Comparison of ENCODE assay signal across 18 mouse cellular contexts in genomic region chr12:10016710-10017581, GRCm38 (mm10).
A peak's percentile ranks its signal among the peaks of the same experiment; 100 is the strongest.
DNase-seq lines count a peak whose midpoint lies in the region; ATAC-seq and TF ChIP-seq lines count a peak whose summit lies in the region.
"Had no signal": no experiment of that assay in that cellular context is flagged by ENCODE, and none has a peak within 500 bp of the region (broad histone marks: within the 10 kb centered on the region; RNA-seq: fewer than 3 reads in every experiment).

No protein-coding gene starts in this region.

- no peaks in the 10 kb centered on the region for H3K4me1 ChIP-seq in embryonic facial prominence, embryonic 11.5 days (ENCODE audit: control insufficient read depth, insufficient read depth, low read length)
- H3K4me1 ChIP-seq in embryonic facial prominence, embryonic 10.5 days: no peaks in the 10 kb centered on the region
- H3K4me1 ChIP-seq in lung, embryonic 14.5 days (ENCODE audit: insufficient read depth): no peaks in the 10 kb centered on the region
- no peaks in the 10 kb centered on the region for H3K4me1 ChIP-seq in lung, adult 2 months (ENCODE audit: control insufficient read depth, insufficient read depth, low read length)
- no peaks in the 10 kb centered on the region for H3K4me1 ChIP-seq in intestine, embryonic 16.5 days (ENCODE audit: control insufficient read depth, insufficient read depth, low read length)
- H3K4me1 ChIP-seq in forebrain, embryonic 10.5 days: no peaks in the 10 kb centered on the region
- H3K4me1 ChIP-seq: heart, embryonic 15.5 days; liver, embryonic 15.5 days had no signal

- ATAC-seq in embryonic facial prominence, embryonic 11.5 days (replicated peaks; ENCODE audit: insufficient number of reproducible peaks, low FRiP score, low TSS enrichment, low read depth): no peak
- ATAC-seq in lung, embryonic 14.5 days (ENCODE audit: insufficient read depth): peak; percentile 93
- ATAC-seq in intestine, embryonic 16.5 days: peak; percentile 76
- ATAC-seq: activated CD4-positive, CD25-positive, alpha-beta regulatory T cell, adult 4 months; forebrain, embryonic 14.5 days; inflammation-experienced regulatory T-cells, adult 6 months; Patski had no signal

- TF ChIP-seq CTCF in lung, embryonic 14.5 days (IDR thresholded peaks at IDR 0.05; ENCODE audit: low read depth): no peak
- TF ChIP-seq CTCF in lung, adult 2 months (IDR thresholded peaks at IDR 0.05; ENCODE audit: insufficient read depth, low read length): no peak

- H3K4me3 ChIP-seq in embryonic facial prominence, embryonic 11.5 days (ENCODE audit: low read depth, low read length): no peak overlapping the region
- no peak overlapping the region for H3K4me3 ChIP-seq in embryonic facial prominence, embryonic 10.5 days
- H3K4me3 ChIP-seq in lung, embryonic 14.5 days (ENCODE audit: low read depth, low read length): no peak overlapping the region
- no peak overlapping the region for H3K4me3 ChIP-seq in lung, adult 2 months (replicated peaks; ENCODE audit: extremely low read depth, low read depth, low read length)
- no peak overlapping the region for H3K4me3 ChIP-seq in intestine, embryonic 16.5 days (ENCODE audit: low read length)
- H3K4me3 ChIP-seq in forebrain, embryonic 10.5 days: no peak overlapping the region
- H3K4me3 ChIP-seq: heart, adult 2 months; heart, embryonic 15.5 days; liver, embryonic 15.5 days had no signal

- no peak overlapping the region for H3K9ac ChIP-seq in embryonic facial prominence, embryonic 11.5 days (replicated peaks; ENCODE audit: low read length)
- no peak overlapping the region for H3K9ac ChIP-seq in lung, embryonic 14.5 days
- no peak overlapping the region for H3K9ac ChIP-seq in intestine, embryonic 16.5 days (ENCODE audit: low read depth, low read length)
- H3K9ac ChIP-seq: heart, embryonic 15.5 days; liver, embryonic 15.5 days had no signal

- no peak for TF ChIP-seq POLR2A in lung, adult 2 months (IDR thresholded peaks at IDR 0.05; ENCODE audit: borderline replicate concordance, extremely low read depth, low read depth, low read length)

- WGBS in embryonic facial prominence, embryonic 11.5 days: 76% methylated on average over 15 of the region's 15 CpGs
- WGBS in embryonic facial prominence, embryonic 10.5 days: 85% methylated on average over 15 of the region's 15 CpGs
- WGBS in lung, embryonic 14.5 days: 33% methylated on average over 15 of the region's 15 CpGs
- WGBS in lung, adult 2 months: 48% methylated on average over 15 of the region's 15 CpGs
- WGBS in intestine, embryonic 16.5 days: 51% methylated on average over 15 of the region's 15 CpGs
- WGBS in forebrain, embryonic 10.5 days: 91% methylated on average over 15 of the region's 15 CpGs

- H3K27ac ChIP-seq in embryonic facial prominence, embryonic 11.5 days (replicated peaks; ENCODE audit: low read depth, low read length): no peak overlapping the region
- H3K27ac ChIP-seq in embryonic facial prominence, embryonic 10.5 days (replicated peaks): no peak overlapping the region
- H3K27ac ChIP-seq in lung, embryonic 14.5 days (ENCODE audit: low read depth): no peak overlapping the region
- peak overlapping the region; percentile 31; the same call in 1 of the 2 replicates for H3K27ac ChIP-seq in intestine, embryonic 16.5 days (ENCODE audit: low read length)
- no peak overlapping the region for H3K27ac ChIP-seq in forebrain, embryonic 10.5 days
- H3K27ac ChIP-seq: heart, adult 2 months; heart, embryonic 15.5 days; liver, embryonic 15.5 days had no signal

- no peaks in the 10 kb centered on the region for H3K27me3 ChIP-seq in embryonic facial prominence, embryonic 11.5 days (ENCODE audit: control insufficient read depth, insufficient read depth, low read length)
- no peaks in the 10 kb centered on the region for H3K27me3 ChIP-seq in embryonic facial prominence, embryonic 10.5 days (replicated peaks; ENCODE audit: low read depth, poor library complexity, severe bottlenecking)
- H3K27me3 ChIP-seq in lung, embryonic 14.5 days (ENCODE audit: insufficient read depth, low read length): no peaks in the 10 kb centered on the region
- H3K27me3 ChIP-seq in intestine, embryonic 16.5 days (replicated peaks; ENCODE audit: control insufficient read depth, insufficient read depth, low read length): no peaks in the 10 kb centered on the region
- no peaks in the 10 kb centered on the region for H3K27me3 ChIP-seq in forebrain, embryonic 10.5 days (ENCODE audit: poor library complexity, severe bottlenecking)
- H3K27me3 ChIP-seq: heart, embryonic 15.5 days; liver, embryonic 15.5 days; Patski had no signal

- H3K9me3 ChIP-seq in embryonic facial prominence, embryonic 11.5 days (replicated peaks; ENCODE audit: control insufficient read depth, low read length): no peaks in the 10 kb centered on the region
- H3K9me3 ChIP-seq in embryonic facial prominence, embryonic 10.5 days: no peaks in the 10 kb centered on the region
- H3K9me3 ChIP-seq in lung, embryonic 14.5 days (ENCODE audit: low read depth, low read length): no peaks in the 10 kb centered on the region
- no peaks in the 10 kb centered on the region for H3K9me3 ChIP-seq in intestine, embryonic 16.5 days (ENCODE audit: control insufficient read depth, low read length)
- no peaks in the 10 kb centered on the region for H3K9me3 ChIP-seq in forebrain, embryonic 10.5 days
- H3K9me3 ChIP-seq: heart, embryonic 15.5 days; liver, embryonic 15.5 days had no signal

- no peaks in the 10 kb centered on the region for H3K36me3 ChIP-seq in embryonic facial prominence, embryonic 11.5 days (replicated peaks; ENCODE audit: control insufficient read depth, insufficient read depth, low read depth, low read length)
- H3K36me3 ChIP-seq in embryonic facial prominence, embryonic 10.5 days (replicated peaks): no peaks in the 10 kb centered on the region
- H3K36me3 ChIP-seq in lung, embryonic 14.5 days (ENCODE audit: insufficient read depth): no peaks in the 10 kb centered on the region
- no peaks in the 10 kb centered on the region for H3K36me3 ChIP-seq in intestine, embryonic 16.5 days (ENCODE audit: control insufficient read depth, insufficient read depth, low read length)
- no peaks in the 10 kb centered on the region for H3K36me3 ChIP-seq in forebrain, embryonic 10.5 days (replicated peaks)
- H3K36me3 ChIP-seq: heart, embryonic 15.5 days; liver, embryonic 15.5 days had no signal

- H3K4me2 ChIP-seq in embryonic facial prominence, embryonic 11.5 days (ENCODE audit: low read depth, low read length): no peak overlapping the region
- no peak overlapping the region for H3K4me2 ChIP-seq in lung, embryonic 14.5 days
- H3K4me2 ChIP-seq in intestine, embryonic 16.5 days (ENCODE audit: low read depth, low read length): no peak overlapping the region
- H3K4me2 ChIP-seq: heart, embryonic 15.5 days; liver, embryonic 15.5 days had no signal

- DNase-seq in embryonic facial prominence, embryonic 11.5 days (ENCODE audit: low spot score): peak; percentile 3
- no peak for DNase-seq in embryonic facial prominence, embryonic 10.5 days (ENCODE audit: low spot score)
- peak; percentile 82 for DNase-seq in lung, embryonic 14.5 days
- no peak for DNase-seq in lung, adult 2 months
- DNase-seq in 3T3-L1 (ENCODE audit: low read depth, low spot score): peak; percentile 41
- no peak for DNase-seq in right cerebral cortex, adult 18-20 months
- DNase-seq in forebrain, embryonic 10.5 days (ENCODE audit: extremely low spot score, low spot score): no peak
- DNase-seq: B cell, adult 2 months; cerebellum, adult 8-10 months; heart, adult 2 months; right cerebral cortex, postnatal 25 days had no signal

Comparison
In these comparisons a context has a peak if more than half of its experiments do, and no peak if none do; other contexts are left out.
1. DNase-seq: peak in embryonic facial prominence, embryonic 11.5 days (single experiment), lung, embryonic 14.5 days (single experiment) and 3T3-L1 (single experiment); none in embryonic facial prominence, embryonic 10.5 days (single experiment), lung, adult 2 months (single experiment), right cerebral cortex, adult 18-20 months (single experiment) and forebrain, embryonic 10.5 days (single experiment).